Mouse (Mus musculus) heart, embryonic 11.5 days (tissue): ENCODE measurements around the gene Ttll2. TPM values are rescaled to one million over a fixed set of nuclear protein-coding genes. Genes with fewer than 3 reads are reported as not detected.
"Not testable (repeated sequence)": the region's sequence is repeated elsewhere in the genome, so short reads cannot be mapped to it uniquely, and the experiment has no call there.

ENCODE experiments used
- ATAC-seq: fragments of 200-750 bp; cut with Nextera tagmentation; replicated peaks from 2 replicates; pipeline ENCODE4 v1.8.0; 2017; ENCODE audit warnings: moderate library complexity; ENCODE audit not compliant: insufficient number of reproducible peaks, low FRiP score, low TSS enrichment
- H3K27ac ChIP-seq: fragments of 300-500 bp; sonication (generic); 2 replicates; pipeline ENCODE4 v1.5.1; 2014; ENCODE audit warnings: mild to moderate bottlenecking, low read depth, low read length
- H3K27me3 ChIP-seq: fragments of 300-500 bp; sonication (generic); 2 replicates; pipeline ENCODE4 v1.6.1; 2014; ENCODE audit warnings: mild to moderate bottlenecking, low read length, mixed read lengths; ENCODE audit not compliant: control insufficient read depth, insufficient read depth
- H3K36me3 ChIP-seq: fragments of 300-500 bp; sonication (generic); 2 replicates; pipeline ENCODE4 v1.6.1; 2014; ENCODE audit warnings: mild to moderate bottlenecking, low read length, moderate library complexity, mixed read lengths; ENCODE audit not compliant: control insufficient read depth, insufficient read depth
- H3K4me1 ChIP-seq: fragments of 300-500 bp; sonication (generic); 2 replicates; pipeline ENCODE4 v1.6.1; 2014; ENCODE audit warnings: low read length; ENCODE audit not compliant: control insufficient read depth, insufficient read depth
- H3K4me2 ChIP-seq: fragments of 300-500 bp; sonication (generic); 2 replicates; pipeline ENCODE4 v1.6.1; 2014; ENCODE audit warnings: mild to moderate bottlenecking, moderate library complexity
- H3K4me3 ChIP-seq: fragments of 300-500 bp; sonication (generic); 2 replicates; pipeline ENCODE4 v1.5.1; 2014; ENCODE audit warnings: low read depth, low read length
- H3K9ac ChIP-seq: fragments of 300-500 bp; sonication (generic); 2 replicates; pipeline ENCODE4 v1.6.1; 2014; ENCODE audit warnings: mild to moderate bottlenecking, low read depth, low read length, moderate library complexity
- H3K9me3 ChIP-seq: fragments of 300-500 bp; sonication (generic); replicated peaks from 2 replicates; pipeline ENCODE4 v1.6.1; 2016; ENCODE audit warnings: low read length; ENCODE audit not compliant: control insufficient read depth
- WGBS: fragments of 180-500 bp; shearing (Covaris S2); extraction: QIAGEN DNeasy Blood & Tissue Kit; methylation state at CpG from one replicate; pipeline ENCODE4 v1.1.7; 2014; ENCODE audit not compliant: insufficient replicate concordance; 5-methylcytosine and 5-hydroxymethylcytosine counted together
- polyA plus RNA-seq: library from polyadenylated mRNA; unstranded; fragments of >200 nt; fragmentation: Nextera tagmentation; extraction: Ambion mirVana; gene quantifications from 2 replicates; pipeline ENCODE4 v1.2.1, GENCODE M21; 2014

Gene Ttll2
- polyA plus RNA-seq, 1 experiment from 2014 or later: not detected

DNA sequence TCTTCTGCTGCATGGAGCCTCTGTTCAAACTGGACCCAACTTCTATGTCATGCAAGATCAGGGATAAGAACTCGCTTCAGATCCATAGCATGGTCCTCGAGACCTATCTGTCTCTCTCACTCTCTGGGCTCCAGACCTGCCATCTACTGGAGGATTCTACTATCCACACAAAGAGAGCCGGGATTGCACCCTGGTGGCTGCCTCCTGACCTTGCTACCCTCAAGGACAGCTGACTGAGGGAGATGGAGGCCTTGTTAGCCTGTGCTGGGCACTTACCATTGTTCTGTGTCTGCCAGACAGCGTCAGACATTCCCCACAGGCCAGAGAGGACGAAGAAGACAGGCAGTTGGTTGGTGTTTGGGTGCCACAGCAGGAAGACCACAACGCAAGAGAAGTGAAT is 16.9 kb upstream of the Ttll2 start:
- not testable (repeated sequence) for ATAC-seq, H3K4me3 ChIP-seq, H3K27ac ChIP-seq, H3K27me3 ChIP-seq, H3K9me3 ChIP-seq, H3K9ac ChIP-seq, H3K4me1 ChIP-seq, H3K4me2 ChIP-seq, H3K36me3 ChIP-seq
- 77% methylated on average over 4 of the region's 6 CpGs for WGBS

DNA sequence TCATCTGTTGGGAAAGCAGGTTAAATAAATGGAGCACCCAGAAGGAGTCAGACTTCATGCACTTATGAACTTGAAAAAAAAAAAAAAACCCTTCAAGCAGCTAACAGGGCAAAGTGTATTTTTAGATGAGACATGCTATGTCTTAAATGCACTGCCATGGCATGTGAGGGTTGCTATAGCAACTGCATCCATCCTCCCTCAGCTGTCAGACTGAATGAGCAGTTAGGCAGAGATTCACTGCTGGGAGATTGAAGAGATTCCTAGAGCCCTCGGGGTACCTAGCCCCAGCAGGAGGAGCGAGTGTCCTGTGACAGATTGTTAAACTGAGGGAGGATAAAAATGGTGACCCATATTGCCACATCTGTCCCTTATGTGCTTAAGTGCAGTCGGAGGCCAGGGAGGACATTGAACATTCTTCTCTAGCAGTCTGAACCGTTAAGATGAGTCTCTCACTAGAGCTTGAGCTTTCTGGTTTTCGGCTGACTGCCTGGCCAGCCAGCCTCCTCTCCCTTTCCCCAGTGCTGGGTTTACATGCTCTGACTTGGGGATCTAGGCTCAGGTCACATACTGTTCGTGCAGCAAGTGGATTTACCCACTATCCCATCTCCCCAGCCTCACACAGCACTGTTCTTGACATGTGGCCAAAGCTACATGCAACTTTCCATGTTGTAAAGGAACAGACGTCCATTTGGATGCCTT is 14.3 kb upstream of the Ttll2 start:
- not testable (repeated sequence) for H3K4me2 ChIP-seq, H3K4me1 ChIP-seq, H3K9ac ChIP-seq, H3K36me3 ChIP-seq, H3K27ac ChIP-seq, ATAC-seq, H3K4me3 ChIP-seq, H3K27me3 ChIP-seq, H3K9me3 ChIP-seq
- WGBS: 48% methylated on average over 3 of the region's 7 CpGs

DNA sequence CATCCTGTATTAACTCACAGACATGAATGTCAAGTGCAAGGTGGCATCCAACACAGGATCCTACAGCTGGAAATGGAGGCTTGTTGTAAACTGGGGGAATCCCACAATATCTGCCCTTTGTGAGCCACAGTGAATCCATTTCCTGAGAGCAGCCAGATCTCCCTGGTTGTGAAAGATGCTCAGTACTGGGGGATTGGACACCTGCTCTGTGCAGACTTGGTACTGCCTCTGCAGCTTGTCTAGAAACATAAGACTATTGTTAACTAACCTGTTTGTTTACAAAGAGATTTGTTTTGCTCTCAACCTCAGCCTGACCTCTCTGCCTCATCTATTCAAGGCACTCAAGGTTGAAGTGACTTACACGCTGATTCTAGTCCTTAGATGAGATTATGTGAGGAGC is 13.8 kb upstream of the Ttll2 start:
- H3K4me1 ChIP-seq, H3K27ac ChIP-seq, H3K4me2 ChIP-seq, H3K4me3 ChIP-seq, H3K36me3 ChIP-seq, ATAC-seq, H3K9me3 ChIP-seq, H3K27me3 ChIP-seq, H3K9ac ChIP-seq: not testable (repeated sequence)
- no CpG with 5 or more reads among the region's 1 CpGs for WGBS

DNA sequence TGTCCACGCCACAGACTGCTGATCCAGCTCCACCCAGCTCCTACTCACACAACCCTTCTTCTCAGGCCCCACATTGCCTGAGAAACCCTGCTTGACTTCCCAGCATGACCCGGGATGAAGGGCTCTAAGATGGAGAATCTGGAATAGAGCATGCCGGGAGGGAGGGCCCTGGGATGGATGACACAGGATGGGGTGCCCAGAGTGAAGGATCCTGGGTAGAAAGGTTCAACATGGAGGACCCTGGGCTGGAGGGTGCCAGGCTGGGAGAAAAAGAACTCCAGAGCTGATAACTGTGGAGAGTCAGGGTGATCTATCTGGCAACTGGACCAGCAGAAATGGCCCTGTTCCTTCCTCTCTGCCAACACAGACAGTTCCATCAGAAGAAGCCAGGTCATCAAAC is 13.1 kb upstream of the Ttll2 start:
- H3K4me3 ChIP-seq, H3K36me3 ChIP-seq, H3K9ac ChIP-seq, ATAC-seq, H3K9me3 ChIP-seq, H3K27me3 ChIP-seq, H3K4me2 ChIP-seq, H3K4me1 ChIP-seq, H3K27ac ChIP-seq: not testable (repeated sequence)
- WGBS: no CpG with 5 or more reads among the region's 3 CpGs

DNA sequence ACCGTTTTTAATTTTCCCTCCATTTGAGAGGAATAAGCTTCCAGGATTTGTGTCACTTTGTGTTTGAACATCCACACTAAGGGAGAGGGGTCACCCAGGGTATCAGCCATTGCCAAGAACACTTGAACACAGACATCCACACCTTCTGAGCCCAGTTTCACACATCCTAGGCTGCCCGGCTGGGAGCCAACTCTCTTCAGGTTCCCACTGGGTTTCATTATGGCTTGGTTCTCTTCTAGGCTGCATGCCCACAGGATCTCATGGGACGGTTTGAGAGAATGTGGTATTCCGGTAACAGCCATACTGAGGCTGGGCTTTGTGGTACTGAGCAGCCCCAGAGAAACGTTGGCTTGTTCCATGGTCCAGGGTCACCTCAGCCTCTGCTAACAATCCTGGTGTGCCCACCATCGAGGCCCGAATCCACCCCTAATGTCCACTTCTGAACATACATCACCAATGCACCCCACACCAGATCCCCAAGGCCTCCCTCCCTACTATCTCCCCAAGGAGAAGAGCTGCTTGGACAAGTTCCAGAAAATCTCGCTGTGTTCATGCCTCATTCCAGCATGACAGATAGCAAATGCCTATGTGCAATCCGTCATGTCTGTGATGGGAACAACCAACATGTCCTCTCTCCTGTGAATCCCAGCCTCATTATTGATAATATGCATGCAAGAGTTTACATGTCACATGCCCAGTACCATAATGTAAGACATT is 8.4 kb upstream of the Ttll2 start:
- H3K4me2 ChIP-seq, H3K4me1 ChIP-seq, H3K9me3 ChIP-seq, H3K36me3 ChIP-seq, ATAC-seq, H3K4me3 ChIP-seq, H3K9ac ChIP-seq, H3K27ac ChIP-seq, H3K27me3 ChIP-seq: not testable (repeated sequence)
- WGBS: 74% methylated on average over 9 of the region's 9 CpGs

DNA sequence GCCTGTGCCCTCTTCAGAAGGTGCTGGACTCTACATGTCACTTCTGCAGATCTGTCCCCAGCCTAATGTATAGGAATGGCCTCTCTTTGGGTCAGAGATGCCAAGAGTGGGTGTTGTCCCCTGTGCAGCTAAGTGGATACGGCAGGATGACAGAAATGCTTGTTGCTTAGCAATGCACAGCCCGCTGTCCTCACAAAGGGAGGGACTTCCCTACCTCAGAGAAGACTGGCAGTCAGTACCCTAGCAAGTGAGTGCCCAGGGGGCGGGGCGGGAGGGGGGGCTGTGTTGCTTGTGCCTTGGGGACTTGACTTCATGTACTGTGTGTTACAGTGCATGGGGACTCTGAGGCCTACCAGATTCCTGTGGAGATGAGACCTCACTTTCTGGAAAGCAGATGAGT is 7.3 kb upstream of the Ttll2 start:
- not testable (repeated sequence) for ATAC-seq

DNA sequence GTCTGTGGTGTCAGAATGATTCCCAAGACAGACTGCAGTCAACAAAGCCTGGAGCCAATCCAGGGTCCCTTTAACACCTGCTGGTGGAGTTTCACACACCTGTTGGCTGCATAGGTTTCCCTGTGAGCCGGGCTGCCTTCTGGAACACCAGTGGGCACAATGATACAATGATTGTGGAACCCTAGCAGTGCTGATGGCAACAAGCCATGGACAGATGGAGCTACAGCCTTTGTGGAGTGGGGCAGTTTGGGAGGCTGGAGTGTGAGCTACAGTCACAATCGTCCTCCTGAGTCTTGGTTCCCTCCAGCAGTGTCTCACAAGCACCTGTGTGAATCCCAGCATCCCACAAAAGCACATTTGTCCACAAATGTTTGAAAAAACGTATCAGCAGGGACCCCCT is 3.7 kb downstream of the Ttll2 start:
- WGBS: 71% methylated on average over 1 of the region's 3 CpGs

More for the DNA sequence above, 7.3 kb upstream of the Ttll2 start:
- not testable (repeated sequence) for H3K9ac ChIP-seq, H3K4me1 ChIP-seq, H3K27ac ChIP-seq, H3K9me3 ChIP-seq, H3K4me2 ChIP-seq, H3K4me3 ChIP-seq, H3K27me3 ChIP-seq, H3K36me3 ChIP-seq
- whole genome bisulfite sequencing: 80% methylated on average over 4 of the region's 4 CpGs

DNA sequence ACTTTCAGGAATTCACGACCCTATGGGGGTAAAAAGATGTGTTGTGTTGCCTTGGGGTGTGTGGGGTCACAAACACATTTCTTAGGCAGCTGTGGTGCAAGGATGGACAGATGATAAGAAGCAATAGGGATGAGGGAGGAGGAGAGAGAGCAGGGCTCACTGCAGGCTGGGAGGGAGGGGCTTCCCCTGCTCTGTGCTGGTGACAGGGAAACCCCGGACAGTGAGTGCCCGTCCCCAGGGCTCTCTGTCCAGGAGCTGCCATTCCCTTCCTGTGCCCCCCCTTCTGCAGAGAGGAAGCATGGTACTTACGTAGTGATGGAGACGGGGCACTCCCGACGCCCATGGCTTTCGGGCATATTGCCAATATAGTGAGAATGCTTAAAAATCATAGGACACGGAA is 15.1 kb downstream of the Ttll2 start:
- not testable (repeated sequence) for H3K4me1 ChIP-seq, H3K27ac ChIP-seq, H3K36me3 ChIP-seq, H3K9me3 ChIP-seq, ATAC-seq, H3K9ac ChIP-seq, H3K27me3 ChIP-seq, H3K4me3 ChIP-seq, H3K4me2 ChIP-seq
- WGBS: 73% methylated on average over 7 of the region's 9 CpGs

More for the DNA sequence above, 3.7 kb downstream of the Ttll2 start:
- ATAC-seq, H3K4me3 ChIP-seq, H3K4me2 ChIP-seq, H3K27ac ChIP-seq, H3K9ac ChIP-seq, H3K36me3 ChIP-seq, H3K9me3 ChIP-seq, H3K27me3 ChIP-seq, H3K4me1 ChIP-seq: not testable (repeated sequence)

DNA sequence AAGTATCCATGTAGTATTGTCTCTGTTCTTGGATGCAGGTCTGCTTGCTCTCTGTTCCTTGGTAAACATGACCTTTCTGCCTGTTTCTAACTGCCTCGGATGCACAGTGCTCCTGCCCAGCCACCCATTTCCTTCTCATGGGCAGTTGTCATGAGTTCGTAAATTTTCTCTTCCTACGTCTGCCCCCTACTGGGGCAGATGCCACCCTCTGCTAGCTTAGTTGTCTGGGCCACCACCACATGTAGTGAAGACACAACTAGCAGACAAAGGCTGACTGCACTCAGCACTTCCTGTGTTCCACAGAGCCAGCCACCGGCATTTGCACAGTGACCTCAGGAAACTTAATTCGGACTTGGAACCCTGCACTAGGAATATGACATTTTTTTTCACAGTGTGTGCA is 19.8 kb downstream of the Ttll2 start:
- ATAC-seq: not testable (repeated sequence)
- 69% methylated on average over 3 of the region's 5 CpGs for WGBS

More for the DNA sequence above, 19.8 kb downstream of the Ttll2 start:
- H3K27ac ChIP-seq, H3K4me2 ChIP-seq, H3K27me3 ChIP-seq, H3K9ac ChIP-seq, H3K9me3 ChIP-seq, H3K4me1 ChIP-seq, H3K4me3 ChIP-seq, H3K36me3 ChIP-seq: not testable (repeated sequence)
